Mouse (Mus musculus): Measurements from ENCODE around the gene Prf1. TPM values are rescaled to one million over a fixed set of nuclear protein-coding genes. Genes with fewer than 3 reads are reported as not detected.

Prf1 gene
- 0.14 TPM in 1 of 2 replicates, not detected in the other for polyA plus RNA-seq (2014; fragmentation: Nextera tagmentation; extraction: Ambion mirVana)

DNA sequence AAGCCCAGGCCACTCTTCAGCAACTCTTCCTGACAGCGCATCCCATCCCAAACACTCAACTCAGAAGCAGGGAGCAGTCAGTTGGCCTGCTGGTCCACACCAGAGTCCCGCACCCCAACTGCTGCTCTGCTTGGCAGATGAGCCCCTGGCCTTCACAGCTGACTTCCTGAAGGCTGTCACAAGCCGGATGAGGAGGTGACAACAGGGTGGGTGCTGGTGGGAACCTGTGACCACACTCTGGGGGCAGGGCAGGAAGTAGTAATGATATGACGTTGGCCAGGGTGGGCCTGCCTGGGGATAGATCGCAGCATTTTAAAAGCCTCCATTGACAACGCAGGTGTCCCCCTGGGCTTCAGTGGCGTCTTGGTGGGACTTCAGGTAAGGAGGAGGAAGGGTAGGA, at the start of gene Prf1:
Gene Prf1 (plus strand): TSS at position 357 of the 400 bp plus-strand sequence.
- no peak within 1 kb of the TSS for H3K9ac ChIP-seq (ENCODE audit: low read depth, low read length)
- no peaks in the 10 kb centered on the region for H3K27me3 ChIP-seq (replicated peaks; ENCODE audit: control insufficient read depth, insufficient read depth, low read length)
- no peak within 1 kb of the TSS for H3K4me3 ChIP-seq (ENCODE audit: low read depth, low read length)
- no peak within 1 kb of the TSS for H3K4me2 ChIP-seq (ENCODE audit: low read depth, low read length)
- no peak within 1 kb of the TSS for H3K27ac ChIP-seq (replicated peaks; ENCODE audit: low read depth, low read length)
- 82% methylated on average over 7 of the region's 7 CpGs for WGBS
- H3K9me3 ChIP-seq (ENCODE audit: control insufficient read depth, low read length), result no peaks in the 10 kb centered on the region
- no peaks in the 10 kb centered on the region for H3K36me3 ChIP-seq (ENCODE audit: control insufficient read depth, insufficient read depth, low read length)
- DNase-seq (ENCODE audit: low spot score) (no peak), ATAC-seq (ENCODE audit: low read depth) (no peak)
- H3K4me1 ChIP-seq (ENCODE audit: control insufficient read depth, insufficient read depth, low read length), result no peaks in the 10 kb centered on the region

DNA sequence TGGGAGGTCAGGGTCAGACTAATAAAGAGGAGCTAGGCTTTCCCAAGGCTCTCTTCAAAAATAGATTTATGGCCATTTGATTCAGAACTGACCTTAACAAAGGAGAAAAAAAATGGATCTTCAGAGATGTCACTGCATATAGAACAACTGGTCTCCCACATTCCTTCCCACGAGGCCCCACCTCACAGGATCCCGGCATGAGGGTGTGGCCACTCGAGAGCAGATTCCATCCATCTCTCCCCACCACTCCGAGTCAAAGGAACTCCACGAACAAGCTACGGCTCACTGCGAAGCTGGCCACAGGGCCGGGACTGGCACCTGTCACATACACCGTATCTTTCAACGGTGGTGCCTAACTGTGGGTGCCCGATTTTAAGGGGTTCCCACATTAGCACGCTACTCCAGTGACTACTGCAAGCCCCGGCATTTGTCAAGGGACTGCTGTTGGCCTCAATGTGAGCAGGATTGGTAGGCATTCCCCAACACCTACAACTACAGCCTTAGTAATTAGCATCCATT, 49.0 kb upstream of the Prf1 start:
- no peak overlapping the region for H3K9ac ChIP-seq (ENCODE audit: low read depth, low read length)
- no peak overlapping the region for H3K27ac ChIP-seq (replicated peaks; ENCODE audit: low read depth, low read length)
- WGBS, result 80% methylated on average over 13 of the region's 13 CpGs
- peaks cover 3% of the 10 kb centered on the region; the same call in 1 of the 2 replicates for H3K9me3 ChIP-seq (ENCODE audit: control insufficient read depth, low read length)
- H3K4me1 ChIP-seq (ENCODE audit: control insufficient read depth, insufficient read depth, low read length), result no peaks in the 10 kb centered on the region
- ATAC-seq (ENCODE audit: low read depth) (no peak), DNase-seq (ENCODE audit: low spot score) (no peak)
- H3K4me2 ChIP-seq (ENCODE audit: low read depth, low read length), result no peak overlapping the region
- no peaks in the 10 kb centered on the region for H3K27me3 ChIP-seq (replicated peaks; ENCODE audit: control insufficient read depth, insufficient read depth, low read length)
- no peaks in the 10 kb centered on the region for H3K36me3 ChIP-seq (ENCODE audit: control insufficient read depth, insufficient read depth, low read length)
- no peak overlapping the region for H3K4me3 ChIP-seq (ENCODE audit: low read depth, low read length)

DNA sequence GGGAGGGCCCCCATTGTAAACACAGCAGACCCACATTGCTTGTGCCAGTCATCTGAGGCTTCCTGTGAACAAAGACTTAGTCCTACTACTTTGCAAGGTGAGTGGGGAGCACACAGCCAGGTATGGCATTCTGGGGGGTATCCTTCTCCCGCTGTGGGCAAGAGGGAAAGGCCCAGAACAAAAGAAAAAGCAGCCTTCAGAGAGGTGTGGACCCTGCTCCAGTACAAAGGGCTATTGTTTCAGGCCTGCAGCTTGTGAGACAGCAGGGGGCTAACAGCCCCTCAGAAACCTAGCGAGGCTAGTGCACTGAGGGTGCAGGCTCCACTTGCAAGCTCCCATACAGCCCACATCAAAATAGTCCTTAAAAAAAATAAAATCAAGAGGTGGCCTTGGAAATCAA, 47.7 kb upstream of the Prf1 start:
- Histone ChIP-seq H3K27ac (replicated peaks; ENCODE audit: low read depth, low read length) (no peak overlapping the region), H3K4me3 (ENCODE audit: low read depth, low read length) (no peak overlapping the region), H3K36me3 (ENCODE audit: control insufficient read depth, insufficient read depth, low read length) (no peaks in the 10 kb centered on the region), H3K4me2 (ENCODE audit: low read depth, low read length) (no peak overlapping the region), H3K27me3 (replicated peaks; ENCODE audit: control insufficient read depth, insufficient read depth, low read length) (no peaks in the 10 kb centered on the region), H3K9me3 (ENCODE audit: control insufficient read depth, low read length) (peaks cover 4% of the 10 kb centered on the region; the same call in 1 of the 2 replicates), H3K4me1 (ENCODE audit: control insufficient read depth, insufficient read depth, low read length) (no peaks in the 10 kb centered on the region), H3K9ac (ENCODE audit: low read depth, low read length) (no peak overlapping the region)
- 22% methylated on average over 2 of the region's 2 CpGs for WGBS
- DNase-seq (ENCODE audit: low spot score) (no peak), ATAC-seq (ENCODE audit: low read depth) (no peak)

DNA sequence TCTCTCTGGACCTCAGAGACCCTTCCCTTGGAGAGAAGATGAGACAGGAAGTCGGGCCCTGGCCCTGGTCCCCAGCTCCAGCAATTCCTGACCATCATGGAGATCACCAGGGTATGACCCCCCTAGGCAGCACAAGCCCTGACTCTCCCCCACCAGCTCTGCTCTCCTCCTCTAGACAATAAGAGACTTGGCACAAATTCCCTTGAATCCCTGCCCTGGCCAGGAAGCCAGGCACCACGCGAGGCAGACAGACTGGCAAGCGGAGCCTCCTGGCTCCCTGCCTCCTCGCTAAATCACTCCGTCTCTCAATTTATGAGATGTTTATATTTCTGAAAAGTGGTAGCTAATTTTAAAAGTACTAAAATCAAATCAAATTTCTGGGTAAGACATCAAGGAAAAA, 42.9 kb upstream of the Prf1 start:
- WGBS, result 62% methylated on average over 6 of the region's 6 CpGs
- H3K4me2 ChIP-seq (ENCODE audit: low read depth, low read length), result no peak overlapping the region
- no peak overlapping the region for H3K9ac ChIP-seq (ENCODE audit: low read depth, low read length)
- no peaks in the 10 kb centered on the region for H3K27me3 ChIP-seq (replicated peaks; ENCODE audit: control insufficient read depth, insufficient read depth, low read length)
- DNase-seq (ENCODE audit: low spot score) (peak; percentile 45), ATAC-seq (ENCODE audit: low read depth) (no peak)
- H3K4me3 ChIP-seq (ENCODE audit: low read depth, low read length), result no peak overlapping the region
- H3K27ac ChIP-seq (replicated peaks; ENCODE audit: low read depth, low read length), result no peak overlapping the region
- no peaks in the 10 kb centered on the region for H3K4me1 ChIP-seq (ENCODE audit: control insufficient read depth, insufficient read depth, low read length)
- H3K36me3 ChIP-seq (ENCODE audit: control insufficient read depth, insufficient read depth, low read length), result no peaks in the 10 kb centered on the region
- peaks cover 12% of the 10 kb centered on the region; the same call in 1 of the 2 replicates for H3K9me3 ChIP-seq (ENCODE audit: control insufficient read depth, low read length)

DNA sequence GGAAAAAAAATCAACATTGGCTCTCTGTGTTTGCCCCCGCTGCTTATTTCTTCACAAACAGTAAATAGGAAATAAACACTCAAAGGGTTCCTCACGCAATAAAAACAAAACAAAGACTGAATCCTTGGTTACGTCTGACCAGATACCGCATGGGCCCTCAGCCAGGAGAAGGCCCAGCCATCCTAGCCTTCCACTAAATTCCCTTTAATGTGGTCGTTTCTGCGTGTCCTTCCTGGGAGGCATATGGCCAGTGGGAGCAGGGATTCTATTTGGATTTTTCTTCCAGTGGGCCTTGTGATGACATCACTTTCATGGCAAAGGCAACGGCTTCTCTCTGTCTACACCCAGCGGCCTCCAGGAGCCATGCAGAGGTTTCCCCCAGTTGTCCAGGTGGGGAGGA, 42.4 kb upstream of the Prf1 start:
- Histone ChIP-seq H3K4me2 (ENCODE audit: low read depth, low read length) (no peak overlapping the region), H3K4me3 (ENCODE audit: low read depth, low read length) (no peak overlapping the region), H3K9ac (ENCODE audit: low read depth, low read length) (no peak overlapping the region), H3K27ac (replicated peaks; ENCODE audit: low read depth, low read length) (no peak overlapping the region), H3K9me3 (ENCODE audit: control insufficient read depth, low read length) (peaks cover 12% of the 10 kb centered on the region; the same call in 1 of the 2 replicates), H3K27me3 (replicated peaks; ENCODE audit: control insufficient read depth, insufficient read depth, low read length) (no peaks in the 10 kb centered on the region), H3K4me1 (ENCODE audit: control insufficient read depth, insufficient read depth, low read length) (no peaks in the 10 kb centered on the region), H3K36me3 (ENCODE audit: control insufficient read depth, insufficient read depth, low read length) (no peaks in the 10 kb centered on the region)
- ATAC-seq (ENCODE audit: low read depth) (no peak), DNase-seq (ENCODE audit: low spot score) (no peak)
- WGBS, result 79% methylated on average over 8 of the region's 8 CpGs

DNA sequence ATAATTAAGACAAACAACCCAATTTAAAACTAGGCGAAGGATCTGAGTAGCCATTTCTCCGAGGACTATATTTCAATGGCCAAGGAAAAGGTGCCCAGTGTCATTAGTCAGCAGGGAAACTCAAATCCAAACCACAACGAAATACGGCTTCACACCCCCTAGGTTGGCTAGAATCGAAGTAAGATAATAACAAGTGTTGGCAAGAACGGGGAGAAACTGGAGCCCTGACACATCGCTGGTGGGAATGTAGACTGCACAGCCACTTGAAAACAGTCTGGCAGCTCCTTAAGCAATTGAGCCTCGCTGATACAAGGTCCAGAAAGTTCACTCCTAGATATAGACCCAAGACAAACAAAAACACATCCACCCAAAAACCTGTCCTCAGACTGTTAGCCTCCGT, 41.0 kb upstream of the Prf1 start:
- H3K27me3 ChIP-seq (replicated peaks; ENCODE audit: control insufficient read depth, insufficient read depth, low read length), result no peaks in the 10 kb centered on the region
- DNase-seq (ENCODE audit: low spot score) (no peak), ATAC-seq (ENCODE audit: low read depth) (no peak)
- H3K4me1 ChIP-seq (ENCODE audit: control insufficient read depth, insufficient read depth, low read length), result no peaks in the 10 kb centered on the region
- WGBS, result 85% methylated on average over 9 of the region's 9 CpGs
- H3K4me2 ChIP-seq (ENCODE audit: low read depth, low read length), result no peak overlapping the region
- H3K27ac ChIP-seq (replicated peaks; ENCODE audit: low read depth, low read length), result no peak overlapping the region
- no peak overlapping the region for H3K4me3 ChIP-seq (ENCODE audit: low read depth, low read length)
- no peak overlapping the region for H3K9ac ChIP-seq (ENCODE audit: low read depth, low read length)
- H3K9me3 ChIP-seq (ENCODE audit: control insufficient read depth, low read length), result peaks cover 12% of the 10 kb centered on the region; the same call in 1 of the 2 replicates
- no peaks in the 10 kb centered on the region for H3K36me3 ChIP-seq (ENCODE audit: control insufficient read depth, insufficient read depth, low read length)

DNA sequence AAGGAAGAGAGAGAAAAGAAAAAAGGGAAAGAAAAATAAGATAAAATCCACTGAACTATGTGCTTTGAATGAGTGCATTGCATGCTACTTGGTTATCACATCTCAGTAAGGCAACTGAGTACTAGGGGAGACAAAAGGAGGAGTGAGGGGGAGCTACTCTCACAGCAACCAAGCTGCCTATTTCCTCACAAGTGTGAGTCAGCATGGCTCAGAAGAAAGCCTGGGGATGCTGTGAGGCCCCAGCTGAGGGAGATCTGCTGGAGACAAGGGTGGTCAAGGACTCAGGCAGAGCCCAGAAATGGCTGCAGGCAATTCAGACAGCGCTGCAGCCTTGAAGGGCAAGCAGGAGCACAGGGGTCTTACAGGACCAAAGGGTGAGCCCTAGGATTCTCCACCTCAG, 39.5 kb upstream of the Prf1 start:
- DNase-seq (ENCODE audit: low spot score) (no peak), ATAC-seq (ENCODE audit: low read depth) (no peak)
- peaks cover 12% of the 10 kb centered on the region; the same call in 1 of the 2 replicates for H3K9me3 ChIP-seq (ENCODE audit: control insufficient read depth, low read length)
- 44% methylated on average over 1 of the region's 1 CpGs for WGBS
- no peaks in the 10 kb centered on the region for H3K36me3 ChIP-seq (ENCODE audit: control insufficient read depth, insufficient read depth, low read length)
- H3K27ac ChIP-seq (replicated peaks; ENCODE audit: low read depth, low read length), result no peak overlapping the region
- H3K4me1 ChIP-seq (ENCODE audit: control insufficient read depth, insufficient read depth, low read length), result no peaks in the 10 kb centered on the region
- H3K4me3 ChIP-seq (ENCODE audit: low read depth, low read length), result no peak overlapping the region
- no peak overlapping the region for H3K9ac ChIP-seq (ENCODE audit: low read depth, low read length)
- H3K27me3 ChIP-seq (replicated peaks; ENCODE audit: control insufficient read depth, insufficient read depth, low read length), result no peaks in the 10 kb centered on the region
- H3K4me2 ChIP-seq (ENCODE audit: low read depth, low read length), result no peak overlapping the region

DNA sequence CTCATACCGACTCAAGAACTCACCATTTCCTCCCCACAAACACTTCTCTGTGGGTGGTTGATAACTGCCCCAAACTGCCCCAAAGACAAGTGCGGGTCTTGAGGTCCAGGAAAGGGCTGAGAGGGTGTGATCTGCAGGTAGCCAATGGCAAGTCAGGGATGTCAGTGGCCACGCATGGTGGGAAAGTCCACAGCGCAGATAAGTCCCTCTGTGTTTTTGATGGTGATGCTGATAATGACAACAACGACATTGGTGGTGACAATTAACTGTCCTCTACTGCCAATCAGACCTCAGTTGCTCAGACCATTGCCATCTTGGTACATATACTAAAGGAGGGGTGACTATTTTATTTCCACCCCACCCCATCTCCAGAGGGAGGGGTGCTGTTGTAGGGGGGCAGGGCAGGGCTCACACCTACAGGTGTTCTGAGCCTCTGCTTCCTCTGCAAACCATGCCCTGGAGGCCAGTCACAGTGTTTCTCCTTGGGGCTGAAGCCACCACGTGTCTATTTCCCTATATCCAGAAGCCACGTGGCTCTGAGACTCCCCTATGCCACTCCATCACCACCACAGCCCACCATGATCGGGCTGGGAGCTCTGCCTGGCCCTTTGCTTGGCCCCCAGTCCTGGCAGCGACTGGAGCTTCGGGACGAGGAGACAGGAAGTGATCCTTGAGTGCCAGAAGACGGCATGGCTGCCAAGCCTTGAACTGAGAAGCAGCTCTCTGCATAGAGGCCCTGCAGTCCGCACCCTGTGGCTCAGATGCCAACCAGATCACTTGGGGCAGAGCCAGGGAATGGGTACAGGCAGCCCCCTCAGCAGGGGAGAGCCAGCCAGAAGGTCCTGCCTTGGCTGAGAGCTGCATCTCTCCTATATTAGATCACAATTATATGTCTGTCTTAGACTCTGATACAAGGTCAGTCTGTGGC, 36.1 kb upstream of the Prf1 start:
- DNase-seq (ENCODE audit: low spot score) (no peak), ATAC-seq (ENCODE audit: low read depth) (no peak)
- H3K9ac ChIP-seq (ENCODE audit: low read depth, low read length), result no peak overlapping the region
- H3K4me2 ChIP-seq (ENCODE audit: low read depth, low read length), result no peak overlapping the region
- H3K27me3 ChIP-seq (replicated peaks; ENCODE audit: control insufficient read depth, insufficient read depth, low read length), result no peaks in the 10 kb centered on the region
- no peaks in the 10 kb centered on the region for H3K4me1 ChIP-seq (ENCODE audit: control insufficient read depth, insufficient read depth, low read length)
- H3K9me3 ChIP-seq (ENCODE audit: control insufficient read depth, low read length), result 0 out of 2 replicates have a peak, but pooled peaks cover 8% of the 10 kb centered on the region
- no peaks in the 10 kb centered on the region for H3K36me3 ChIP-seq (ENCODE audit: control insufficient read depth, insufficient read depth, low read length)
- WGBS, result 64% methylated on average over 13 of the region's 13 CpGs
- no peak overlapping the region for H3K4me3 ChIP-seq (ENCODE audit: low read depth, low read length)
- H3K27ac ChIP-seq (replicated peaks; ENCODE audit: low read depth, low read length), result no peak overlapping the region

Data from embryonic facial prominence, embryonic 14.5 days (tissue).